Mouse (Mus musculus): ENCODE measurements around the gene Zfyve1.
"Not testable (repeated sequence)": the region's sequence is repeated elsewhere in the genome, so short reads cannot be mapped to it uniquely, and the experiment has no call there.

Gene Zfyve1

DNA sequence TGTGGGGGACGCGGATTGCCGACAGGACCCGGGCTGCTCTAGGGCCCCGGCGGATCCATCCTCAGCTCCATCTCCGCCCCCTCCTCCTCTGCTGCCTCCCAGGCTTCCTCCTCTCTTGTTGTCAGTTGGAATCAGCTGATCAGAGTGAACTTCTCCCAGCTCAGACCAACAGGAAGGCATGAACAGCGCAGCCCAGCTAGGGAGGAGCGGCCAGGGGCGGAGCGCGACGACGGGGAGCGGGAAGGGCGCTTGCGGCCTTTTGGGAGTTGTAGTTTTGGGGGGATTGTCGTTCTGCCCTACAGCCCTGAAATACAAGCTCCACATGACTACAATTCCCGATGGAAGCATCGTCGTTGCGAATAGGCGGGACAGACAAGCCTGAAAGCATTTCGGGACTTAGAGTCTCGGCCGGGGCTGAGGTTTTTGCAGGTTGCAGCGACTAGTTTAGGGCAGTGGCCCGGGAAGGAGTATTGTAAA lies at the start of gene Zfyve1:
TSS of gene Zfyve1 (minus strand) at position 198 of the 477 bp plus-strand sequence.
- DNase-seq (ENCODE audit: low read depth, low spot score) = peak; percentile 98

DNA sequence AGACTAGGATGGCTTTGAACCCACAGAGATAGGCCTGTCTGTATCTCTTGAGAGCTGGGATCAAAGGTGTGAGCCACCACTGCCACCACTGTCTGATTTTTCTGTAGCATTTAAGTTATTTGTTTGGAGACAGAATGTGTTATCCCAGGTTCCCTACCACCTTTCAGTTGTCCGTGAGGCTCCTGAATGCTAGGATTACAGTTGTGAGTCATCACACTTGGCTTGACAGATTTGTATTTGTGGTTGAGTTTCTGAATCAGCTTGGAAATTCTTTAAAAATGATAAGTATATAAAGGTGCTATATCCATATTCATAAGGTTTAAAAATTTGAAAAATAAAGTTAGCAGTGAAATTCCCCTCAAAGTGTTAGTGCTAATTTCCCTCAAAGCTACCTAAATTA lies 46.1 kb upstream of the Zfyve1 start:
- DNase-seq (ENCODE audit: low read depth, low spot score) = no peak

DNA sequence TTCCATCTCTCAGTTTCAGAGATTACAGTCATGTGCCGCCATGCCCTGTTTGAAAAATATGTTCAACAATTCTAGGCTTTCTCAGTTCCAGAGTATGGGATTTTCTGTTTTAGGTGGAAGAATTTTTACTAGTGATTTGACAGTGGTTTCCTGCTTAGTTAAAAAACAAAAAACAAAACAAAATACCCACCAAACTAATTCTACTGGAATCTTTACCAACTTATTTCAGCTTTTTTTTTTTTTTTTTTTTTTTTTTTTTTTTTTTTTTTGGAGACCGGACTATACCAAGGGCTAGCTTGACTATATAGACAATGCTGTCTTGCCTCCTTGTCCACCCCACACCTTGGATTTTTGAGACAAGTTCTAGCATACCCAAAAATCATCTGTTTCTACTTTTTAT lies 44.2 kb upstream of the Zfyve1 start:
- DNase-seq (ENCODE audit: low read depth, low spot score) = no peak

DNA sequence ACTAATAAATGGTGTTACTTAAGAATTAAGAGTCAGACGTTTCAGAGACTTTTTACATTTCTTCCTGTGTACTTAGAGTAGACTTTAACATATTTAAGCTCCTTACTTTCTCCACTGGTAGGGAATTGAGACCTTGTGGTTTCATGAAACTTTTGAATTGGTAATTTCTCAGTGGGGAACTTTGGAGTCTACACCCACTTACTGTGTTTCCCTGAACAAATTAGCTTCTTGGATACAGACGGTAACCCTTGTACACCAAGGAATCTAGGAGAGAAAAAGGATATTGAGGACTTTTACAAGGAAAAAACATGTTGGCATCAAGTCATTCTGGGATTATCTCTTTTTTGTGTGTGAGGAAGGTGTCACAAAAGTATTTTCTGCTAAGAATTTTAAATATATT lies 36.8 kb upstream of the Zfyve1 start:
- no peak for DNase-seq (ENCODE audit: low read depth, low spot score)

DNA sequence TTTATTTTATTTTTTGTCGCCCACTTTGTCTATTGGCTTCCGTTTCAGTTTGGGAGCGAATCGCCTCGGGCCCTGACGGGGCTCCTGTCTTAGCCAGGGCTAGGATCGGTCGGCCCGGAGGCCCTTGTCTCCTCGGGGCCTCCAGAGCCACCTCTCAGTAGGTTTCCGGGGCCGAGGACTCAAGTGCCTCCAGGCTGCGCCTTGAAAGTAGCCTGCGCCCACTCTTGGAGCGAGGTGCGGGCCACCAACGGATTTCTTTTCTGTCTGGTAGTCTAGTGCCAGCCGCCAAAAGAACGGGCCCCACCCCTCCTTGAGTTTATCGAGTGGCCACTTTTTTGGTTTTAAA lies 35.6 kb upstream of the Zfyve1 start:
- no peak for DNase-seq (ENCODE audit: low read depth, low spot score)

DNA sequence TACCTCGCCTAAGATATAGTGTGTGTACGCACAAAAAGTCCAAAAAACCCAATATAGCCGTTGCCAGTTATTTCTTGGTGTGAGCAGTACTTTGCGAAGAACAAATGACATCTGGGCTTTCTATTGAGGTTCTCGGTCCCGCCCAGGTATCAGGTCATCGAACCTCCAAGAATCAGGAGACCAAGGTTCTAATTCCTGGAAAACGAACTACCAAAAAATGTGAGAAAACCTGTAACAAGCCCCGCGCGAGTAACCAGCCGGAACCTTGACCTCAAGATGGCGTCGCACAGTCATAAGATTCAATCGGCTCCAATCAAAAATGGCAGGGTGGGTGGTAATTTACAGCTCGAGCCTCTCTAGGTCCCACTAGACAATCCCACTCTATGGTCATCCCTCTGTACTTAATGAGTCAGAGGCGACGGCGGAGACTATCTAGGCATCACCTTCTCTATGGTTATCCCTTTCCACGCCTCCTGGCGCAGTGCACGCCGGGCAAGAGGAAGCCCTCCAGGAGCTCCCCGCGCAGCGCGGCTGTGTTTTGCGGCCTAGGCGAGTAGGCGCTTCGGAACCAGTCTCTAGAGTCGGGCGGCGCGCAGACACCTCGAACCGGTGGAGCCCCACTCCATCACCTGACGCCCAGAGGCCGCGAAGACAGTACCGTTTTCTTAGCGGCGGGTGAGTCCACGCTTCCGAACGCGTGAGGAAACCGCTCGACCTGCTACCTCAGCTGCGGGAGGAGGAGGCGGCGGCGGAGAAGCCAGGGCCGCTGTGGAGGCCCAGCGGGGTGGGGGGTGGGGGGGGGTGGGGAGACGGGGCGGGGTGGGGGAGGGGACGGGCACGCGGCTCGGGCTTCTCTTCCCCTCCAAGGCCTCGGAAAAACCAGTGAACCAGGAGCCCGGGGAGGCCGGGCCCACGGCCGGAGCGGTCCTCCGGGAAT lies 35.0 kb upstream of the Zfyve1 start:
- DNase-seq (ENCODE audit: low read depth, low spot score) = peak; percentile 98

DNA sequence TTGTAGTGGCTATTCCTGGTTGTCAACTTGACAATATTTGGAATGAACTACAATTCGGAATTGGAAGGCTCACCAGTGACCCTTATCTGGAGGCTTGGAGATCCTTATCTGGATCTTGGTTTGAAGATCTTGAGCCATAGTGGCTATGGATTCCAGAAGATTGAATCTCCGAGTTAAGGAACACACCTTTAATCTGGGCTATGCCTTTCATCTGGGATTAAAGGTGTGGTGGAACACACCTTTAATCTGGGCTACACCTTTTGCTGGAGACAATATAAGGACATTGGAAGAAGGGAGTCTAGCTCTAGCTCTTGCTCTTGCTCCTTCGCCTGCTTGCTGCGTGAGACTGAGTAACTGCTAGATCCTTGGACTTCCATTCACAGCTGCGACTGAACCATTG lies 33.9 kb upstream of the Zfyve1 start, which contains the start of gene Rbm25:
TSS of gene Rbm25 (plus strand) at position 301 of the 400 bp plus-strand sequence.
- DNase-seq (ENCODE audit: low read depth, low spot score) = not testable (repeated sequence)

DNA sequence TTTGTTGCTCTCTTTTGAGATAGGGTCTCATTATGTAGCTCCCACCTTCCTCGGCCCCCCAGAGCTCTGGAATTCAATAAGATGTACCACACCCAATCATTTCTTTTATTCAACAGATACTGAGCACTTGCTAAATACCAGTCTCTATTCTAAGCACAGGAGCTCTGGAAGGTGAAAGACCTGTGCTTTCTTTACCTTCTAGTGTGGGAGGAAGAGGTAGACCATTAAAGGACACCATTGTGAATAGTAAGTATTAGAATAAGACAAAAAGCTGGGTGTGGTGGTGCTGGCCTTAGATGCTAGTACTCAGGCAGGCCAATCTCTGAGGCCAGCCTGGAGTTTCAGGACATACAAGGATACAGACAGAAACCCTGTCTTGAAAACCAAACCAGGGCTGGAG lies 27.3 kb upstream of the Zfyve1 start:
- no peak for DNase-seq (ENCODE audit: low read depth, low spot score)

DNA sequence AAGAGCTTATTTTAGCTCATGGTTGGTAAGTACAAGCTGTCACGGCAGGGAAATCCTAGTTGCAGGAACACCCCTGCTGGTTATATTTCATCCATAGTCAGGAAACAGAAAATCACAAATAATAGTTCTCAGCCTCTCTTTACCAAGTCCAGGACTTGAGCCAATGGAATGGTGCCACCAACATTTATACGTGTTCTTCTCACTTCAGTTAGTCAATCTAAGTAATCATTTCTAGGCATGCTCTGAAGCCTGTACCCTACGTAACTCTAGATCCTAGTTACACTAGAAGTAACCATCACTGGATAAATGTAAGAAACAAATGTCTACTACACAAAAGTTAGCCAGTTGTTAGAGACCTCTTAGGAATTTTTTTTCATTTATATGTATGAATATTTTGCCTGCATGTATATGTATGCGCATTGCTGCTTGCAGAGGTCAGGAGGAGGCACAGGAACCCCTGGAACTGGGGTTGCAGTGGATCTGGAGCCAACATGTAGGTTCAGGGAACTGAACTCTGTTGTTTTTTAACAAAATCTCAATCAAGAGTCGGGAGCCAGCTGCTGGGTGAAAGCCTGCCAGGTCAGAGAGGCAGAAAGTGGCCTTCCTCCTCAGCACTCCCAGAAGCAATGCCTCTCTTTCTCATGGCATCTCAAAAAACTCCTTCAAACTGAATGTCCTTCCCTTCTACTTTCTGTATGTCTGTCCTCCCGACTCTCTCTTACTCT lies 25.2 kb upstream of the Zfyve1 start:
- DNase-seq (ENCODE audit: low read depth, low spot score) = no peak

DNA sequence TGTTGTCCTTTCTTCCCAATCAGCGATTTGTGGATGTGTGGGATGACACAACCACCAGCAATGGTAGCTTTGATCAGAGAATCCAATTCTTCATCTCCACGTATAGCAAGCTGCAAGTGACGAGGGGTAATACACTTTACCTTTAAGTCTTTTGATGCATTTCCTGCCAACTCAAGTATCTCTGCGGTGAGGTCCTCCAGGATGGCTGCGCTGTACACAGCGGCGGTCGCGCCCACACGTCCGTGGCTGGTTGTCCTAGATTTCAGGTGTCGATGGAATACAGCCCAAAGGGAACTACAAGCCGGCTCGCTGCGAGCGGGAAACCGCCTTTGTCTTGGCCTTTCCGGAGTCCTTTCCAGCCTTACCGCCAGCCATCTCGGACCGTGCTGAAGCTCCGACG lies 23.7 kb upstream of the Zfyve1 start:
- not testable (repeated sequence) for DNase-seq (ENCODE audit: low read depth, low spot score)

DNA sequence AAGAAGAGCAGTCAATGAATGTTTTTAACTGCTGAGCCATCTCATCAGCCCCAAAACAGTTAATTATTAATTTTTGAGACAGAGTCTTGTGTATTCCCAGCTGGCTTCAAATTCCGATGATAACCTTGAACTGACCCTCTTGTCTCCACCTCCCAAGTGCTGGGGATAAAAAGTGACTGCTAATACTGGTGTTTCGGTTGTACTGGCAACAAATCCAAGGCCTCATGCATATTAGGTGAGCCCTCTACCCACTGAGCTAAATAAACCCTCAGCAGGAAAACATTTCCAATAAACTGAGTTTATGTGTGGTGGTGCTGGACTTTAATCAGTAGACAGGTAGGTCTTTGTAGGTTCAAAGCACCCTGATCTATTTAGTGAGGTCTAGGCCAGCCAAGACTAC lies 22.0 kb upstream of the Zfyve1 start:
- DNase-seq (ENCODE audit: low read depth, low spot score) = no peak

DNA sequence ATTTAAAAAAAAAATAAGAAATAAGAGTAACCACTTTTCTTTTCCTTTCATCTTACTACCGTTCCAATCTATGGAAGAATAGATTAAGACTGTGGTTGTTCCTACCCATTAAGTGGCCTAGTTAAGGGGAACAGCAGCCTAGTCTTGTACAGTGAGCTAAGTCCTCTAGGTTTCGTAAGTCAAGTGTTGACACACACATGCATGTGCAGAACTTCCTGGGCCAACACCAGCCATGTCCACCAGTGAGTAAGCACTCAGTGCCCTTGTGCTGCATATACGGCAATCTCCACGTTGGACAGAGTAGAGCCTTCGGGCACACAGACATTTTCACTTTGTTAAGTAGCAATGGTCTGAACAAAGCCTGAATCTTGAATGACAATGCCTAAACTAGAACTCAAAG lies 20.2 kb upstream of the Zfyve1 start:
- no peak for DNase-seq (ENCODE audit: low read depth, low spot score)

DNA sequence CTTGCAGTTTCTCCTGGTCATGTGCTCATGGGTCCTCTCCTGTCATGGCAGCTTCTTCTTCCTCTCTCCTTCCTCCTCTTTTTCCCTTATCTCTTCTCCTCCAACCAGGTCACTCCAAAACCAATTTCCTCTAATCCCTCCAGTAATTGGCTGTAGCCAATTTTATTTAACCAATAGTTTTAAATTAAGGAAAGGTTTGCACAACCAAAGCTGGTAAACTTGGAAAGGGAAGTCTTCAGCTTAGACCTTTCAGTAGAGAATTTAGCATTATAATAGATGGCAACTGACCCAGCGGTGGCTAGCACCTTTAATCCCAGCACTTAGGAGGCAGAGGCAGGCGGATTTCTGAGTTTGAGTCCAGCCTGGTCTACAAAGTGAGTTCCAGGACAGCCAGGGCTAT lies 9.4 kb upstream of the Zfyve1 start:
- not testable (repeated sequence) for DNase-seq (ENCODE audit: low read depth, low spot score)

DNA sequence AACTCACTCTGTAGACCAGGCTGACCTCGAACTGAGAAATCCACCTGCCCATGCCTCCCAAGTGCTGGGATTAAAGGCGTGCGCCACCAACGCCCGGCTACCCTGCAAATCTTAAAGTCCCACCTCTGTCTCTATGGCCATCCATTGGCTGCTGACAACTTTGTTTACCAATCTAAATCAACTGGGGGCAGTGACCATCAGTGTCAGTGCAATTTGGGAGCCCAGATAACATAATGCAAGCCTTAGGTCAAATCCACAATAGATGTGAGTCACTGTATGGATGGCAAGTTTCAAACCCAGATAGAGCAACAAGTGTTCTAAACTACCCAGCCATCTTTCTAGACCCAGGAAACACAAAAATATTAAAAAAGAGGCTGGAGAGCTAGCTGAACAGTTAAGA lies 5.3 kb upstream of the Zfyve1 start:
- DNase-seq (ENCODE audit: low read depth, low spot score) = no peak

DNA sequence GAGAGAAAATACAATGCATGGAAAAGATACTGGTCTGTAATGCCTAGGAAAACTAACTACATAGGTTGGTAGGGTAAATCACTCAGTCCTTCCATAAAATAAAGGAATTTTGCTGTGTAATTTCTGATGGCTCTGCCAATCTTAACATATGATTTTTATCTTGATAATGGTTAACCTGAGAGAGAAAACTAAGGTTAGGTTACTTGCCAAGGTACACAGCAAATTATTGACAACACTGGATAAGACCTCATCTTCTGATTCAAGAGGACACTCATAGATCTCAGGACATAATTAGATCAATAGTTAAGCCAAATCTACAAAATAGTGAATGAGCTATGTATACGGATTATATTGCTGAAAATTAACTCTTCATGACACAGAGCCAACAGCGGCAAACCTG lies 859 bp upstream of the Zfyve1 start:
- DNase-seq (ENCODE audit: low read depth, low spot score) = no peak

DNA sequence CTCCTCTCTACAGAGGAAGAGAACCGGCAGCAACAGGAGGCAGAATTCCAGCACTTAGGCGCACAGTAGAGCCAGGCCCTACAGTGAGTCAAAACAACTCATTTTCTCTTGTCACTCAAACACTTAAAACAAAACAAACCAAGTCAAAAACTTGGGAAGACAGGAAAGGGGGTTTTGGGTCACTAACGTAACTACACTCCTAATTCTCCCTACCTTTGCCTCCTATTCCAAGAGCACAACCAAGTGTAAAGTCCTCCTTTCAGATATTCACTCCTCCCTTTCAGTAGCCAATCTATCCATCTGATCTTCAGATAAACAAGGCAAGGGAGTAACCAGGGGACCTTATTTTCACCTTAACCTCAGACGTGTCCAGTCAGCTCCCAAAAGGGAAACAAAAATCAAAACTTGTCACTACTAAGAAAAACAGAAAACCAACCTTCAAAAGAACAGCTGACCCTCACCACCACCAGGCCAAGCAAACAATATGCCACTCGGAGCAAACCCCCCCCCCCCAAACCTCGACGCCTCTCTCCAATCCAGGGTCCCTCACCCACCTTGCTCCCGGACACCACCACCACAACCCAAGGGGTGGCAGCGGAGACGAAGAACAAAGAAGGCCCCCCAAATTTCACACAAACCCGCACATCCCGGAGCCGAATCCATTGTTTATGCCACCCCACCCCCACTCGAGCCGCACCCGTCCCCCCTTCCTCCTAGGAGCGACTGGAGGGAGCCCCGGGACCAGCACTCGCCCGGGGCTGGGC lies 649 bp downstream of the Zfyve1 start:
- DNase-seq (ENCODE audit: low read depth, low spot score) = no peak

DNA sequence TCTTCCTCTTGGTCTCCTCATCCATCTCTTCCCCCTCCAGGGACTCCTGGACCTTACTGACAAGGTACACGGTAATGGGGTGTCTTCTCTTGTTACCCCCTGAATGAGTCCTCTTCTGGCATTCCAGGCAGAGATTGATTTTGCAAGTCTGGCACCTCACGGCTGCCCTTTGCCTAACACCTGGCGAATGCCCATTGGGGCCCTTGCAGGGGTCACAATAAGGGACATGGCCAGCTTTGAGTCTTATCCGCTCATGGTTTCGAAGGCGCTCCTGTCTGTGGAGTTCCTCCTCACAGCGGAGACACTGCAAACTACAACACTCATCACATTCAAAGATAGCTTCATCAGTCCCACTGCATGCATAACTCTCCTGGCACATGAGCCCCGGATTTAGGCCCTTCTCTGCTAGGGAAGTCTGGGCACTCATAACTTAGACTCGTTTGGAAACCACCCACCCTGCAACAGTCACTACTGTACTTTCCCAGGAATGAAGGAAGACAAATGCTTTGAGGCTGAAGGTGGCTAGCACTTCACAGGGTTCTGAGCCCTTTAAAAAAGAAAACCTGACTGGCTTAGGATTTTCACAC lies 2.5 kb downstream of the Zfyve1 start:
- DNase-seq (ENCODE audit: low read depth, low spot score) = no peak

DNA sequence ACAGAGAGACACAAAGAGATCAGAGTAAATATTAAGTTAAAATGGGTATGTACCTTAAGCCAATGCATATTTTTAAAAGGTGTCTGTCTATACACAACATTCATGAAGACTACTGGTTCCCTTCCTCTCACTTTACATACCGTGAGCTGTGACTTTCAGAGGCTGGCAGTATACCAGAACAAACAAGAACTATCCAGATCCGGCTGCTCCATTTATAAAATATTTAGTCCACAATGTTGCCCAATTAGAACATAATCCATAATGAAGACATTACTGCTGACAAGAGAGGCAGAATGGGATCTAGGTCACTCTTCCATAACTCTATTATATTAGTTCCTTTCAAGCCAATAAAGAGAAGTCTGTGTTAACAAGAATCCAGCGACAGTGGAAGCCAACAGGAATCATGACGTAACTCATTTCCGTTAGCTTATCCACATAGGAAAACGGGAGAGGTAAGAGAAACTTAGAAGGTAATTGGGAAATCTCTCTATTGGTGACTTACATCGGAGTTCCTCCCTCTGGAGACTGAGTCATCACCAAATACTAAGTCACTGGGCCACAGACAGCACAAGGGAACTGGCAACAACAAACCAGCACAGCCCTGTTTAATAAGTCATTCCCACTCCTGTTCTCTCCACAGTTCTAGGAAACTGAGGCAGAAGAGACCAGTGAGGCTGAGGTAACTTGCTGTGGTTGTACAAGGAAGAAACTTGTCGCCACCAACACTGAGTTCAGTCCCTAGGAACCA lies 5.1 kb downstream of the Zfyve1 start:
- DNase-seq (ENCODE audit: low read depth, low spot score) = no peak

DNA sequence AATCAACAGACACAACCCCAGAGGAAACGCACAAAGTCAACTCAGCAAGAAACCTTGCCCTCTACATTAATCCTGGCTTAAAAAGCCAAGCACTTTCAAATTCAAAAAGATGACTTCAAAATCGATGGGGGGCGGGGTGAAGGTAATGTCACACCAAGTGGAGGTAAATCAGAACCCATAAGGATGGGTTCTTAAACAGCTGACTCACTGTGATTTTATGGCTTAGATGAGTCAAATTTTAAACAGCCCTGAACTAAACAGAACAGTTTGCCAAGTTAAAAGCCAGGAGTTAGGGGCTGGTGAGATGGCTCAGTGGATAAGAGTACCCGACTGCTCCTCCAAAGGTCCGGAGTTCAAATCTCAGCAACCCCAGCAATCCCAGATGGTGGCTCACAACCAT lies 10.4 kb downstream of the Zfyve1 start:
- DNase-seq (ENCODE audit: low read depth, low spot score) = no peak

DNA sequence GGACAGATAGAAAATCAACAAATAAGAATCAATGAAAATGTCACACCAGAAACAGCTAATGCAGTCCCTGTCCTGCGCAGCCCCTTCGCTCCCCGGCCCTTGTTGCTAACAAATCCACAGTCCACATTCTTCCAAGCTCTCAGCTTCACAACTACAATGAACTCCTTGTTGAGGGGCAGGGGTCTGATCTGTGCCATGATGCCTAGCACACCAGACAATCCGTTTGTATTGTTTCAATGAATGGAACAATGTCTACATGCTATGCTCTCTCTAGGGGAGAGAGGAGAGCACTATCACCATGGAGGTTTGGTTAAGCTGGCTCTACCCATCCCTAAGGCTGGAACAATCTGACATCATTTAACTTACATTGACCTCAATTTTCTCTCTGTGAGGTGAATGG lies 14.3 kb downstream of the Zfyve1 start:
- no peak for DNase-seq (ENCODE audit: low read depth, low spot score)

DNA sequence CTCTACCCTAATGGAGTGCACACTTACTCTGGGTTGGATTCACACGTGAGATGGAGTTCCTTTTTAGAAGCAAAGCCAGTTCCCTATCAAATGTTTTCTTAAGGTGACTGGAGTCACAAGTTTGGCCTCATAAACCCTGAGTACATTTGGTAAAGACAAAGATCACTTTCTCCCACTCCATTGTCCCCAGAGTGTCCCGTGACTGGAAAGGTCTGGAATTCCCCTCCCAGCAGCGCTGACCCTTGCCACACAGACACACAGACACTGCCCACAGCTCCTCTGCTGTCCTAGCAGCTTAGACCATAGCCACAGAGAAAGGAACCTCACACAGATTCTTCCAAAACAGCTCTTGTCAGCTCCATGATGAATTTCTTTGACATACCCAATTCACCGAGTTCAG lies 14.9 kb downstream of the Zfyve1 start:
- no peak for DNase-seq (ENCODE audit: low read depth, low spot score)
